Mouse (Mus musculus) embryonic facial prominence, embryonic 12.5 days (tissue): Measurements from ENCODE around the gene Mxra7. TPM values are rescaled to one million over a fixed set of nuclear protein-coding genes. Genes with fewer than 3 reads are reported as not detected.

Experiments
- ATAC-seq: fragments of 200-750 bp; cut with Nextera tagmentation; 2 replicates; pipeline ENCODE4 v1.8.0; 2017; ENCODE audit not compliant: insufficient number of reproducible peaks, insufficient read depth, low FRiP score, low TSS enrichment
- H3K27ac ChIP-seq: fragments of 300-500 bp; sonication (generic); 2 replicates; pipeline ENCODE4 v1.5.1; 2016; ENCODE audit warnings: mild to moderate bottlenecking
- H3K27me3 ChIP-seq: fragments of 300-500 bp; sonication (generic); 2 replicates; pipeline ENCODE4 v1.6.1; 2016; ENCODE audit warnings: mild to moderate bottlenecking, moderate library complexity
- H3K36me3 ChIP-seq: fragments of 300-500 bp; sonication (generic); 2 replicates; pipeline ENCODE4 v1.6.1; 2016; ENCODE audit warnings: mild to moderate bottlenecking
- H3K4me1 ChIP-seq: fragments of 300-500 bp; sonication (generic); 2 replicates; pipeline ENCODE4 v1.6.1; 2016
- H3K4me2 ChIP-seq: fragments of 300-500 bp; sonication (generic); replicated peaks from 2 replicates; pipeline ENCODE4 v1.6.1; 2016; ENCODE audit warnings: mild to moderate bottlenecking, moderate library complexity
- H3K4me3 ChIP-seq: fragments of 300-500 bp; sonication (generic); 2 replicates; pipeline ENCODE4 v1.5.1; 2016; ENCODE audit warnings: mild to moderate bottlenecking
- H3K9ac ChIP-seq: fragments of 300-500 bp; sonication (generic); 2 replicates; pipeline ENCODE4 v1.6.1; 2016; ENCODE audit warnings: mild to moderate bottlenecking, moderate library complexity
- H3K9me3 ChIP-seq: fragments of 300-500 bp; sonication (generic); 2 replicates; pipeline ENCODE4 v1.6.1; 2016; ENCODE audit warnings: mild to moderate bottlenecking, moderate library complexity
- WGBS: fragments of 180-500 bp; shearing (Covaris S2); methylation state at CpG from one replicate; pipeline ENCODE4 v1.1.7; 2016; 5-methylcytosine and 5-hydroxymethylcytosine counted together
- polyA plus RNA-seq: library from polyadenylated mRNA; unstranded; fragments of >200 nt; fragmentation: Nextera tagmentation; extraction: Ambion mirVana; gene quantifications from 2 replicates; pipeline ENCODE4 v1.2.1, GENCODE M21; 2016

The Mxra7 gene
- polyA plus RNA-seq, 1 experiment from 2014 or later = 34.1 TPM

DNA sequence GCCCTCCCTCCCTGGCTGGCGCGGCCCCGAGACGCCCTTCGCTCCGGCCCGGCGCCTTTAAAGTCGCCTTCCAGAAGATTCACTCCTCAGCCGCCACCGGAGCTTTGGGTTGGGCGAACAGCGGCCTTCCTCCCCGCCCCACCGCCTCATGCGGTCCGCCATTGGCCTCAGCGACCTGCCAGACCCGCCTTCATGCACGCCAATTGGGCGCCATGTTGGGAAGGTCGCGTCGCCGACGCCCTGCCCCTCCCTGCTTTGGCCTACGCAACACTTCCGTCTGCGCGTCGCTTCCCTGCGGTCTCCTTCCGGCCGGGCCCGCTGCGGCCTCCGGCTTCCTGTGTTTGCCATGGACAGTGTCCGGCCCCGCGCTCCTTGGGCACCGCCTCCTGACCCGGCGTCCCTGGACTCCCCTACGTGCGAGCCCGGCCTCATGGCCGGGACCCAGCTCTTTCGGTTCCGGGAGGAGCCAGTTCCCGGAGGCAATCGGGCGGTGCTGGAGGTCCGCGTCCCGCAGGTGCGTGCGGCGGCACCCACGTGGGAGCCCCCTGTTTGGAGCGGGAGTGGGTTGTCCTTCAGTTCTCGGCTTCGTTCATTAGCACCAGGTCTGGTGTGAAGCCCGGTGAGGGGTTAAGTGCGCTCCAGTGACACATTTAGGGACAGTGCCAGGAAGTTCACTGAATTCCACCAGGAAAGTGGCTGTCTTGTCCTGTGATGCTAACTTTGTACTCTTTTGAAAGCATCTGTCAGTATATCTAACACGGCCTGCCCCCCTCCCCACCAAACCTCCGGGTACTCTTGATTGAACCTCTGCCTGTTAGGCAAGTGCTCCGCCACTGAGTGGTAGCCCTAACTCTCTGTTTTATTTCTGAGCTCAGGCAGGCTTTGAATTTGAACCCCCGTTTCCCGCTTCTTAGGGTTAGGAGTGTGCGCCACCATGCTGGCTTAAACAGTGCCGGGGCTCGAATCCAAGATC lies 15.7 kb upstream of the Mxra7 start, which contains the start of the genes Mettl23 and Jmjd6:
Gene Mettl23 (plus strand): TSS at position 18 of the 973 bp plus-strand sequence.
Gene Jmjd6 (minus strand): TSS at position 189 of the 973 bp plus-strand sequence.
- H3K36me3 ChIP-seq = peaks cover 37% of the 10 kb centered on the region

DNA sequence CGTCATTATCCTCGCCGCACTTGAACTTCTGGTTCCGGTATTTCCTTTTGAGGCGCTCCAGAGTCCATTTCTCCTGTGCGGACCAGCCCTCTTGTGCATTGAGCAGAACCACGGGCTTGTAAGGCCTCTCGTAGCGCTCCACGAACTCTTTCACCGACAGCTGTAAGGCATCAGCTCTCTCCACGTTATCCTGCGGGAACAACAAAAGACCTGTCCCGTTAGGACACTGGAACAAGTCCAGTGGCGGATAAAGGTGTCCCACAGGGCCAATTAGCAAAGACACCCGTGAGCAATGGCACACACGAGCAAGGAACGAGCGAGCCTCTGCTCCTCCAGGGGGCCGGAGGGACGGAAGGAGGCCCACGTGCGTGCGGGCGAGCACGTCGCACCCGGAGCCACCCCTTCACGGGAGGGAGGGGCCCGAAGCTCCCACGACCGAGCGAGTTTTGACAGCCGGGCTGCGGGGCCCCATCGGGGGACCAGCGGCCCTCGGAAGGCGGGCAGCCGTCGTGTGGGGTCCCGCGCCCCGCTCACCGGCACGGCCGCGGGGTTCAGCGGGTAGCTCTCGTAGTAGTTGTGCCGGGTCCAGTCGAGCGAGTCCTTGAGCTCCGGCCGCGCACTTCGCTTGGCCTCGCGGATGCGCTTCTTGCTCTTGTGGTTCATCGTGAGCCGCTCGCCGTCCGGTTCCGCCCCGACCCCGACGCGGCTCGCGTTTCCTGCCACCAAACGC lies 14.8 kb upstream of the Mxra7 start:
- Histone ChIP-seq H3K27me3 (no peaks in the 10 kb centered on the region), H3K36me3 (peaks cover 37% of the 10 kb centered on the region), H3K27ac (peak overlapping the region; percentile 97), H3K4me2 (peak overlapping the region; percentile 82), H3K4me1 (peaks cover 33% of the 10 kb centered on the region), H3K4me3 (peak overlapping the region; percentile 86), H3K9me3 (no peaks in the 10 kb centered on the region), H3K9ac (peak overlapping the region; percentile 84)
- ATAC-seq = peak; percentile 67; the same call in 1 of the 2 replicates
- 0% methylated on average over 71 of the region's 73 CpGs for WGBS

More for the DNA sequence above, 15.7 kb upstream of the Mxra7 start, which contains the start of the genes Mettl23 and Jmjd6:
- Histone ChIP-seq H3K4me3 (peak within 1 kb of the TSS; percentile 86), H3K27ac (peak within 1 kb of the TSS; percentile 97), H3K9me3 (no peaks in the 10 kb centered on the region), H3K9ac (peak within 1 kb of the TSS; percentile 84), H3K27me3 (no peaks in the 10 kb centered on the region), H3K4me1 (peaks cover 33% of the 10 kb centered on the region), H3K4me2 (peak within 1 kb of the TSS; percentile 82)
- WGBS = 1% methylated on average over 72 of the region's 72 CpGs
- ATAC-seq = peak; percentile 91

DNA sequence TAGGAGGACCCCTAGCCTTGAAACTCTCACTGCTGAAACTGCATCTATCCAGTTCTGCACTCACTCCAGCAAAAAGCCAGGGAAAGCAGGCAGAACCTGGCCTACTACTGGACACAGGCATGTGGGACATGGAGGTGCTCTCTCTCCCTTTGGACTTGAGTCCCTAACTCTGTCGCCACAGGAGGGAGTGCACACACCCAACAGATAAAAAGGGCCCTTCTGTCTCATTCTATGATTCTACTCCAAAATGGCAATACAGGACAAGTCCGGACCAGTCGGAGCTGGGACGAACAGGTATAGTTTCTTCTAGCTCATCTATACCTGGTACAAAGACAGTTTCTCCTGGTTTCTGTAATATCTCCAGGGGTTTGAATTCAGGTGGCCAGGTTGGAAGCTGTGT lies 12.9 kb upstream of the Mxra7 start:
- Histone ChIP-seq H3K4me2 (peak overlapping the region; percentile 82), H3K4me3 (peak overlapping the region; percentile 86), H3K9ac (peak overlapping the region; percentile 19; the same call in 1 of the 2 replicates), H3K36me3 (peaks cover 51% of the 10 kb centered on the region), H3K4me1 (peaks cover 33% of the 10 kb centered on the region), H3K27ac (no peak overlapping the region), H3K27me3 (no peaks in the 10 kb centered on the region), H3K9me3 (no peaks in the 10 kb centered on the region)
- no peak for ATAC-seq
- 84% methylated on average over 4 of the region's 4 CpGs for WGBS

DNA sequence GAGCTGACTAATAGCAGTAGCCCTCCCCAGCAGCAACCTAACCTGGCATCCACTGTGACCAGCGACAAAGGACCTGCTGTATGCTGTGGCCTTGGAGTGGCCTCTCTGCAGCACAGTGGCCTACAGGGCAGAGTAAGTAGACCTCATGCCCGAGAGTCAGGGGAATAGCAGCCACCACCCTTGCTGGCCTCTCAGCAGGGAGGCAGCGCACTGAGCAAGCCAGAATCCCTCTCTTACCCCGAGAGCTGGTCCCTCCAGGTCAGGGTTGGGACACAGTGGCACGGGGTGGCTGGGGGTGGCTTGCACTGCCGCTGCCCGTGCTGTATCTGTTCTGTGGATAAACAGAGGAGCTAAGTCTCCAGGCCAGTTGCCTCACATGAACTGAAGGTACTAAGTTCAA lies 11.8 kb upstream of the Mxra7 start:
- WGBS = 80% methylated on average over 7 of the region's 7 CpGs
- no peak overlapping the region for H3K4me3 ChIP-seq
- H3K9ac ChIP-seq = 0 out of 2 replicates have a peak overlapping the region, but pooled peaks have one; percentile 27
- ATAC-seq = no peak
- H3K27ac ChIP-seq = no peak overlapping the region
- H3K4me1 ChIP-seq = peaks cover 32% of the 10 kb centered on the region
- peaks cover 63% of the 10 kb centered on the region for H3K36me3 ChIP-seq
- H3K27me3 ChIP-seq = no peaks in the 10 kb centered on the region
- H3K4me2 ChIP-seq = peak overlapping the region; percentile 22; the same call in 1 of the 2 replicates
- no peaks in the 10 kb centered on the region for H3K9me3 ChIP-seq

GRCm38 (mm10) chr11:116838936-116839335 lies 11.1 kb upstream of the Mxra7 start:
- H3K36me3 ChIP-seq = peaks cover 69% of the 10 kb centered on the region
- H3K27ac ChIP-seq = no peak overlapping the region
- WGBS = 88% methylated on average over 14 of the region's 14 CpGs
- no peak for ATAC-seq
- H3K4me2 ChIP-seq = no peak overlapping the region
- no peak overlapping the region for H3K9ac ChIP-seq
- no peaks in the 10 kb centered on the region for H3K27me3 ChIP-seq
- H3K4me1 ChIP-seq = peaks cover 25% of the 10 kb centered on the region
- H3K9me3 ChIP-seq = no peaks in the 10 kb centered on the region
- H3K4me3 ChIP-seq = no peak overlapping the region

GRCm38 (mm10) chr11:116837441-116837840 lies 9.6 kb upstream of the Mxra7 start:
- no peak for ATAC-seq
- H3K27me3 ChIP-seq = no peaks in the 10 kb centered on the region
- H3K9me3 ChIP-seq = no peaks in the 10 kb centered on the region
- WGBS = 91% methylated on average over 10 of the region's 10 CpGs
- no peak overlapping the region for H3K4me2 ChIP-seq
- no peak overlapping the region for H3K9ac ChIP-seq
- H3K27ac ChIP-seq = no peak overlapping the region
- peaks cover 83% of the 10 kb centered on the region for H3K36me3 ChIP-seq
- H3K4me3 ChIP-seq = no peak overlapping the region
- peaks cover 27% of the 10 kb centered on the region for H3K4me1 ChIP-seq

GRCm38 (mm10) chr11:116836283-116836682 lies 8.4 kb upstream of the Mxra7 start:
- ATAC-seq = no peak
- H3K4me1 ChIP-seq = peaks cover 22% of the 10 kb centered on the region
- no peaks in the 10 kb centered on the region for H3K9me3 ChIP-seq
- H3K4me2 ChIP-seq = no peak overlapping the region
- H3K27me3 ChIP-seq = no peaks in the 10 kb centered on the region
- WGBS = 85% methylated on average over 4 of the region's 4 CpGs
- no peak overlapping the region for H3K4me3 ChIP-seq
- peaks cover 85% of the 10 kb centered on the region for H3K36me3 ChIP-seq
- H3K27ac ChIP-seq = no peak overlapping the region
- H3K9ac ChIP-seq = no peak overlapping the region

- H3K27ac ChIP-seq = no peak overlapping the region
- H3K4me2 ChIP-seq = no peak overlapping the region
- WGBS = 89% methylated on average over 1 of the region's 1 CpGs
- H3K27me3 ChIP-seq = no peaks in the 10 kb centered on the region
- H3K4me1 ChIP-seq = peaks cover 9% of the 10 kb centered on the region
- H3K9ac ChIP-seq = no peak overlapping the region
- no peak overlapping the region for H3K4me3 ChIP-seq
- H3K9me3 ChIP-seq = no peaks in the 10 kb centered on the region
- ATAC-seq = no peak
- peaks cover 77% of the 10 kb centered on the region for H3K36me3 ChIP-seq
These were observed 7.1 kb upstream of the Mxra7 start for GRCm38 (mm10) chr11:116834954-116835353.

DNA sequence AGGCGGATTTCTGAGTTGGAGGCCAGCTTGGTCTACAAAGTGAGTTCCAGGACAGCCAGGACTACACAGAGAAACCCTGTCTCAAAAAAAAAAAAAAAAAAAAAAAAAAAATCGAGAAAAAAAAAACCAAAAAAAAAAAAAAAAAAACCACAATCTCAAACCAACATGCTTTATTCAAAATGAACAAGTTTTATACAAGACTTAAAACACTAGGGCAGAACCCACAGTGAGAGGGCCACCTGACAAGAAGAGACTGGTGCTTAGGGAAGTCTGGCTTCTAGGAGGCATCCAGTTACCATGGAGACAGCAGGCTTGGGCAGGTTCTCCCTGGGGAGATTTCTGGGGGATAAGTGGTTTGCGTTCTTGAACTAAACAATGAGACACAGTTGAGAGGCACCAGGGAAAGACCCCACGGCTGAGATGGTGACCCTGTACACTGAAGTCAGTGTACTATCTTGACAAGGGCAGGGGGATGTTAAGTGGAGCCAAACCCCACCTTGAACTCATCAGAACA lies 4.4 kb upstream of the Mxra7 start:
- H3K27ac ChIP-seq = 0 out of 2 replicates have a peak overlapping the region, but pooled peaks have one; percentile 26
- ATAC-seq = no peak

DNA sequence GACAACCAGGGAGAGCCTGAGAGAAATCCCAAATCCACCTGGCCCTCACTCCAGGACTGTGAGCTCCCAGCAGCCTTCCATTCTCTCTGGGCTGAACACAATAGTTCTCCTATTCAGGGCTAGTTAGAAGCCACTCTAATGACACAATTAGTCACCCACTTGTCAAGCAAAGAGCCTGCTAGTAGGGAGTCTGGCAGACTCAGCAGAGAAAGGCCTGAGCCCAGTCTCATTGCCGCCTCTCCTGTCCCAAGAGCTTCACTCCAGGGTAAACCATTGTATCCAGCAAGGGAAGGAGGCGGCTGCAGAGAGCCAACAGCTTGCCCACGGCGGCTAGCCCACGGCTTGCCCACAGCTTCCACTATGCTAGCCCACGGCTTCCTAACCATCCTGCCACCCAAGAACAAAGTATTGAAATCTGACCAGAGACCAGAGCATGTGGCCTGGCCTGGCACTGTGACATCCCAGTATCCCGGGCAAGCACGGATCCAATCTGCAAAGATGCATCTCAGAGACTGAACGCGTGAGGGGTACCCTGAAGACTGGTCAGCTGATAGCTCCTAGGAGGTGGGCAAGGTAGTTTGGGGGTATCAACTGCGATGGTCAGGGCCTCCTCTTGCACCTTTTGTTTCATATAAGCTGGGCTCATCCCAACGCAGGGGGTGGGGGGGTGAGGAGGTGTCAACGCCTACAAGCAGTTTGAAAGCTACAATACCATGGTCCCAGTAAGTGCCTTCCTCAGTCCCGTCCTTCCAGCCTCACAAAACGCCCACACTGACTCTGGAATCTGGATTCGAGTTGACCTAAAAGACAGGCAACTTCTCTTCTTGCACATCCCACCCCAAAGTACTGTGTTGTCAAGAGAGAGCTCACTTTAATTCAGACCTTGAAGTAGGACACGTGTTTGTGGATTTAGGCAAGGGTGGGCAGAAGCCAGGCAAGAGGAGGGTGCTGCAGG lies 1.0 kb downstream of the Mxra7 start:
- H3K9me3 ChIP-seq = no peaks in the 10 kb centered on the region
- peak overlapping the region; percentile 68 for H3K9ac ChIP-seq
- peak overlapping the region; percentile 79 for H3K4me3 ChIP-seq
- peak overlapping the region; percentile 88 for H3K4me2 ChIP-seq
- 0 out of 2 replicates have a peak, but pooled peaks cover 6% of the 10 kb centered on the region for H3K36me3 ChIP-seq
- ATAC-seq = no peak
- WGBS = 23% methylated on average over 17 of the region's 17 CpGs
- H3K27me3 ChIP-seq = no peaks in the 10 kb centered on the region
- peaks cover 23% of the 10 kb centered on the region for H3K4me1 ChIP-seq
- H3K27ac ChIP-seq = peak overlapping the region; percentile 65; the same call in 1 of the 2 replicates

More for the DNA sequence above, 4.4 kb upstream of the Mxra7 start:
- H3K9me3 ChIP-seq = no peaks in the 10 kb centered on the region
- peaks cover 52% of the 10 kb centered on the region for H3K36me3 ChIP-seq
- WGBS = 27% methylated on average over 4 of the region's 4 CpGs
- no peak overlapping the region for H3K4me2 ChIP-seq
- H3K4me3 ChIP-seq = no peak overlapping the region
- no peak overlapping the region for H3K9ac ChIP-seq
- no peaks in the 10 kb centered on the region for H3K27me3 ChIP-seq
- H3K4me1 ChIP-seq = 0 out of 2 replicates have a peak, but pooled peaks cover 13% of the 10 kb centered on the region
